Mouse (Mus musculus) midbrain, embryonic 16.5 days (tissue): ENCODE results near the gene Spata48. TPM values are rescaled to one million over a fixed set of nuclear protein-coding genes. Genes with fewer than 3 reads are reported as not detected.

Experiments used
- ATAC-seq: fragments of 200-750 bp; cut with Nextera tagmentation; 2 replicates; pipeline ENCODE4 v1.8.0; 2017; ENCODE audit warnings: moderate TSS enrichment
- H3K27ac ChIP-seq: fragments of 300-500 bp; sonication (generic); 2 replicates; pipeline ENCODE4 v1.5.1; 2014; ENCODE audit warnings: mild to moderate bottlenecking, low read length, mixed read lengths
- H3K27me3 ChIP-seq: fragments of 300-500 bp; sonication (generic); 2 replicates; pipeline ENCODE4 v1.6.1; 2014; ENCODE audit warnings: low read depth, low read length, mixed read lengths; ENCODE audit not compliant: control insufficient read depth, insufficient read depth
- H3K36me3 ChIP-seq: fragments of 300-500 bp; sonication (generic); 2 replicates; pipeline ENCODE4 v1.6.1; 2014; ENCODE audit warnings: mild to moderate bottlenecking, low read length, moderate library complexity, mixed read lengths; ENCODE audit not compliant: control insufficient read depth, insufficient read depth
- H3K4me1 ChIP-seq: fragments of 300-500 bp; sonication (generic); 2 replicates; pipeline ENCODE4 v1.6.1; 2014; ENCODE audit warnings: mild to moderate bottlenecking, low read length, mixed read lengths; ENCODE audit not compliant: control insufficient read depth, insufficient read depth
- H3K4me2 ChIP-seq: fragments of 300-500 bp; sonication (generic); 2 replicates; pipeline ENCODE4 v1.6.1; 2014; ENCODE audit warnings: mild to moderate bottlenecking, low read length, mixed read lengths
- H3K4me3 ChIP-seq: fragments of 300-500 bp; sonication (generic); 2 replicates; pipeline ENCODE4 v1.5.1; 2014; ENCODE audit warnings: low read depth, mild to moderate bottlenecking, low read length, moderate library complexity, mixed read lengths
- H3K9ac ChIP-seq: fragments of 300-500 bp; sonication (generic); 2 replicates; pipeline ENCODE4 v1.6.1; 2014; ENCODE audit warnings: low read depth, low read length, mixed read lengths
- H3K9me3 ChIP-seq: fragments of 300-500 bp; sonication (generic); replicated peaks from 2 replicates; pipeline ENCODE4 v1.6.1; 2014; ENCODE audit warnings: mild to moderate bottlenecking, low read length, mixed read lengths; ENCODE audit not compliant: control insufficient read depth, poor library complexity, severe bottlenecking
- WGBS: fragments of 180-500 bp; shearing (Covaris S2); extraction: QIAGEN DNeasy Blood & Tissue Kit; methylation state at CpG from one replicate; pipeline ENCODE4 v1.1.7; 2014; 5-methylcytosine and 5-hydroxymethylcytosine counted together
- polyA plus RNA-seq: library from polyadenylated mRNA; unstranded; fragments of >200 nt; fragmentation: Nextera tagmentation; extraction: Ambion mirVana; gene quantifications from 2 replicates; pipeline ENCODE4 v1.2.1, GENCODE M21; 2015

The Spata48 gene
- polyA plus RNA-seq, 1 experiment from 2014 or later = 0.30 TPM

- H3K4me2 ChIP-seq = no peak overlapping the region
- no peak overlapping the region for H3K4me3 ChIP-seq
- no peaks in the 10 kb centered on the region for H3K27me3 ChIP-seq
- 20% methylated on average over 10 of the region's 10 CpGs for WGBS
- no peak for ATAC-seq
- no peaks in the 10 kb centered on the region for H3K4me1 ChIP-seq
- H3K27ac ChIP-seq = no peak overlapping the region
- no peaks in the 10 kb centered on the region for H3K9me3 ChIP-seq
- H3K9ac ChIP-seq = no peak overlapping the region
- no peaks in the 10 kb centered on the region for H3K36me3 ChIP-seq
These were observed 38.0 kb downstream of the Spata48 start for GRCm38 (mm10) chr11:11499944-11500343.

- H3K36me3 ChIP-seq = no peaks in the 10 kb centered on the region
- WGBS = 79% methylated on average over 2 of the region's 2 CpGs
- no peaks in the 10 kb centered on the region for H3K4me1 ChIP-seq
These were observed 44.3 kb downstream of the Spata48 start for GRCm38 (mm10) chr11:11506187-11506586.

GRCm38 (mm10) chr11:11509413-11509812 lies 47.5 kb downstream of the Spata48 start:
- Histone ChIP-seq H3K36me3 (no peaks in the 10 kb centered on the region), H3K9me3 (no peaks in the 10 kb centered on the region), H3K4me2 (no peak overlapping the region), H3K4me3 (no peak overlapping the region), H3K4me1 (no peaks in the 10 kb centered on the region), H3K9ac (no peak overlapping the region), H3K27me3 (no peaks in the 10 kb centered on the region), H3K27ac (no peak overlapping the region)
- 70% methylated on average over 2 of the region's 2 CpGs for WGBS
- ATAC-seq = no peak

More at GRCm38 (mm10) chr11:11506187-11506586, 44.3 kb downstream of the Spata48 start:
- Histone ChIP-seq H3K9me3 (no peaks in the 10 kb centered on the region), H3K4me2 (no peak overlapping the region), H3K4me3 (no peak overlapping the region), H3K27ac (no peak overlapping the region), H3K27me3 (no peaks in the 10 kb centered on the region), H3K9ac (no peak overlapping the region)
- no peak for ATAC-seq

- H3K36me3 ChIP-seq = no peaks in the 10 kb centered on the region
- WGBS = 43% methylated on average over 2 of the region's 2 CpGs
- no peak overlapping the region for H3K4me3 ChIP-seq
- H3K4me1 ChIP-seq = no peaks in the 10 kb centered on the region
- no peak overlapping the region for H3K4me2 ChIP-seq
- H3K9ac ChIP-seq = no peak overlapping the region
- ATAC-seq = no peak
- no peak overlapping the region for H3K27ac ChIP-seq
- H3K9me3 ChIP-seq = no peaks in the 10 kb centered on the region
- no peaks in the 10 kb centered on the region for H3K27me3 ChIP-seq
These were observed 50.2 kb downstream of the Spata48 start for GRCm38 (mm10) chr11:11512056-11512455.

- no peak overlapping the region for H3K27ac ChIP-seq
- no peaks in the 10 kb centered on the region for H3K27me3 ChIP-seq
- no peak for ATAC-seq
- H3K9me3 ChIP-seq = no peaks in the 10 kb centered on the region
- H3K4me1 ChIP-seq = no peaks in the 10 kb centered on the region
- no peak overlapping the region for H3K9ac ChIP-seq
- 75% methylated on average over 2 of the region's 2 CpGs for WGBS
- no peak overlapping the region for H3K4me2 ChIP-seq
- no peak overlapping the region for H3K4me3 ChIP-seq
- H3K36me3 ChIP-seq = no peaks in the 10 kb centered on the region
These were observed 51.3 kb downstream of the Spata48 start for GRCm38 (mm10) chr11:11513008-11513799.

GRCm38 (mm10) chr11:11514920-11515319 lies 53.0 kb downstream of the Spata48 start:
- H3K9ac ChIP-seq = no peak overlapping the region
- no peaks in the 10 kb centered on the region for H3K4me1 ChIP-seq
- no peaks in the 10 kb centered on the region for H3K36me3 ChIP-seq
- H3K4me2 ChIP-seq = no peak overlapping the region
- no peaks in the 10 kb centered on the region for H3K27me3 ChIP-seq
- H3K4me3 ChIP-seq = no peak overlapping the region
- no peak for ATAC-seq
- WGBS = 96% methylated on average over 4 of the region's 4 CpGs
- no peak overlapping the region for H3K27ac ChIP-seq
- H3K9me3 ChIP-seq = no peaks in the 10 kb centered on the region

GRCm38 (mm10) chr11:11517781-11518435 lies 56.0 kb downstream of the Spata48 start:
- Histone ChIP-seq H3K4me3 (no peak overlapping the region), H3K9me3 (no peaks in the 10 kb centered on the region), H3K4me2 (no peak overlapping the region), H3K36me3 (no peaks in the 10 kb centered on the region), H3K4me1 (no peaks in the 10 kb centered on the region), H3K27ac (no peak overlapping the region), H3K9ac (no peak overlapping the region), H3K27me3 (no peaks in the 10 kb centered on the region)
- ATAC-seq = no peak
- WGBS = 96% methylated on average over 1 of the region's 1 CpGs

GRCm38 (mm10) chr11:11519255-11520243 lies 57.7 kb downstream of the Spata48 start:
- Histone ChIP-seq H3K4me1 (no peaks in the 10 kb centered on the region), H3K9me3 (no peaks in the 10 kb centered on the region), H3K9ac (no peak overlapping the region), H3K4me3 (no peak overlapping the region), H3K27ac (no peak overlapping the region), H3K4me2 (no peak overlapping the region), H3K27me3 (no peaks in the 10 kb centered on the region), H3K36me3 (no peaks in the 10 kb centered on the region)
- ATAC-seq = no peak
- WGBS = 84% methylated on average over 10 of the region's 10 CpGs
